ENCODE assay signal across 9 mouse cellular contexts in genomic region chr1:78203086-78203614, GRCm38 (mm10). TPM values are rescaled to one million over a fixed set of nuclear protein-coding genes. Genes with fewer than 3 reads are reported as not detected.
DNase-seq lines count a peak whose midpoint lies in the region; ATAC-seq and TF ChIP-seq lines count a peak whose summit lies in the region.
"Had no signal": no experiment of that assay in that cellular context is flagged by ENCODE, and none has a peak within 500 bp of the region (broad histone marks: within the 10 kb centered on the region; RNA-seq: fewer than 3 reads in every experiment).

No protein-coding gene starts in this region.

- peak overlapping the region; percentile 49 for H3K4me3 ChIP-seq in cerebellum, adult 2 months (replicated peaks; ENCODE audit: insufficient read depth, low read depth, low read length)
- peak overlapping the region; percentile 38 for H3K4me3 ChIP-seq in liver, embryonic 15.5 days (replicated peaks)

- peaks cover 3% of the 10 kb centered on the region for H3K4me1 ChIP-seq in cerebellum, adult 2 months (ENCODE audit: control insufficient read depth, insufficient read depth, low read length)
- H3K4me1 ChIP-seq in liver, embryonic 15.5 days (replicated peaks) = no peaks in the 10 kb centered on the region

- no peak overlapping the region for H3K9ac ChIP-seq in liver, embryonic 15.5 days

- intact Hi-C loops in left cerebral cortex, postnatal 25 days (cut with DNase I) = loop anchor here (5.0 kb wide), 1 partner anchor 61 kb away; no protein-coding TSS in a partner anchor

- no peak overlapping the region for H3K27ac ChIP-seq in cerebellum, adult 2 months (ENCODE audit: insufficient read depth, low read length)
- H3K27ac ChIP-seq in liver, embryonic 15.5 days (replicated peaks) = no peak overlapping the region

- TF ChIP-seq CTCF in cerebellum, adult 2 months (IDR thresholded peaks at IDR 0.05; ENCODE audit: borderline replicate concordance, insufficient read depth, low read depth, low read length) = no peak

- peaks cover 18% of the 10 kb centered on the region for H3K27me3 ChIP-seq in cerebellum, adult 2 months (ENCODE audit: control insufficient read depth, insufficient read depth, low read length)
- H3K27me3 ChIP-seq in liver, embryonic 15.5 days = peaks cover 99% of the 10 kb centered on the region

- TF ChIP-seq POLR2A in cerebellum, adult 2 months (IDR thresholded peaks at IDR 0.05; ENCODE audit: borderline replicate concordance, insufficient read depth, low read length) = no peak

- no peak for DNase-seq in cerebellum, adult 2 months
- no peak for DNase-seq in cerebellum, postnatal 36 days
- DNase-seq in retina, embryonic 14.5 days (ENCODE audit: low spot score) = peak; percentile 43
- DNase-seq in retina, postnatal 1 day = no peak
- DNase-seq in spleen, adult 18-20 months = no peak
- no peak for DNase-seq in left cerebral cortex, postnatal 25 days (ENCODE audit: low spot score in 2 of 2)
- DNase-seq: thymus, postnatal 36 days had no signal

- no peaks in the 10 kb centered on the region for H3K9me3 ChIP-seq in liver, embryonic 15.5 days (replicated peaks)

- no peak for ATAC-seq in liver, embryonic 15.5 days (ENCODE audit: insufficient read depth)
- no peak for ATAC-seq in frontal cortex, adult (ENCODE audit: low TSS enrichment)

- no peaks in the 10 kb centered on the region for H3K36me3 ChIP-seq in liver, embryonic 15.5 days (replicated peaks)

- peak overlapping the region; percentile 53 for H3K4me2 ChIP-seq in liver, embryonic 15.5 days

- WGBS in cerebellum, adult 2 months = 1% methylated on average over 14 of the region's 14 CpGs
- WGBS in liver, embryonic 15.5 days (ENCODE audit: insufficient replicate concordance) = 2% methylated on average over 14 of the region's 14 CpGs

RNA-seq across cellular contexts. Expression of gene Pax3, which starts 6.2 kb away (rescaled TPM):
- polyA plus RNA-seq in cerebellum, adult 2 months (2012; rRNA removed) = 3.3 and 3.5 TPM in 2 replicates
- 0.02 and 0.06 TPM in 2 replicates for polyA plus RNA-seq in liver, embryonic 15.5 days (2015; fragmentation: Nextera tagmentation; extraction: Ambion mirVana)
- not detected for total RNA-seq in left cerebral cortex, postnatal 25 days (2021)
